Comparison of ENCODE assay signal across 8 mouse cellular contexts in genomic region chr12:73952879-73953278, GRCm38 (mm10). TPM values are rescaled to one million over a fixed set of nuclear protein-coding genes. Genes with fewer than 3 reads are reported as not detected.
A peak's percentile ranks its signal among the peaks of the same experiment; 100 is the strongest.
DNase-seq lines count a peak whose midpoint lies in the region; ATAC-seq and TF ChIP-seq lines count a peak whose summit lies in the region.

No protein-coding gene starts in this region.

- peaks cover 8% of the 10 kb centered on the region; the same call in 1 of the 2 replicates for H3K4me1 ChIP-seq in brown adipose tissue, adult 24 weeks (ENCODE audit: control insufficient read depth, insufficient read depth, insufficient read length, low read length)
- H3K4me1 ChIP-seq in forebrain, embryonic 16.5 days (replicated peaks; ENCODE audit: control insufficient read depth, insufficient read depth, low read length): peaks cover 14% of the 10 kb centered on the region
- peaks cover 12% of the 10 kb centered on the region; the same call in 1 of the 2 replicates for H3K4me1 ChIP-seq in intestine, embryonic 15.5 days (replicated peaks)
- H3K4me1 ChIP-seq in lung, embryonic 14.5 days (ENCODE audit: insufficient read depth): no peaks in the 10 kb centered on the region
- peaks cover 11% of the 10 kb centered on the region for H3K4me1 ChIP-seq in olfactory bulb, adult 2 months (ENCODE audit: control insufficient read depth, insufficient read depth, low read length)

- intact Hi-C loops in heart, postnatal 25 days (cut with DNase I): no loop called here

- H3K36me3 ChIP-seq in forebrain, embryonic 16.5 days (ENCODE audit: control insufficient read depth, insufficient read depth): no peaks in the 10 kb centered on the region
- no peaks in the 10 kb centered on the region for H3K36me3 ChIP-seq in intestine, embryonic 15.5 days
- H3K36me3 ChIP-seq in lung, embryonic 14.5 days (ENCODE audit: insufficient read depth): peaks cover under 1% of the 10 kb centered on the region; the same call in 1 of the 2 replicates

- no peak overlapping the region for H3K27ac ChIP-seq in brown adipose tissue, adult 24 weeks (replicated peaks; ENCODE audit: low read depth, low read length)
- H3K27ac ChIP-seq in forebrain, embryonic 16.5 days (ENCODE audit: low read length): no peak overlapping the region
- no peak overlapping the region for H3K27ac ChIP-seq in intestine, embryonic 15.5 days
- H3K27ac ChIP-seq in lung, embryonic 14.5 days (ENCODE audit: low read depth): no peak overlapping the region
- no peak overlapping the region for H3K27ac ChIP-seq in olfactory bulb, adult 2 months (ENCODE audit: insufficient read depth, low read depth, low read length)

- no peak for TF ChIP-seq CTCF in lung, embryonic 14.5 days (IDR thresholded peaks at IDR 0.05; ENCODE audit: low read depth)
- TF ChIP-seq CTCF in olfactory bulb, adult 2 months (IDR thresholded peaks at IDR 0.05; ENCODE audit: insufficient read depth, low read depth, low read length): no peak

- DNase-seq in heart, adult 11 months: peak; percentile 92
- DNase-seq in heart, postnatal 25 days (ENCODE audit: low spot score): no peak
- DNase-seq in lung, embryonic 14.5 days: peak; percentile 77

- peak; percentile 57 for ATAC-seq in forebrain, embryonic 16.5 days
- peak; percentile 42 for ATAC-seq in intestine, embryonic 15.5 days
- peak; percentile 72 for ATAC-seq in lung, embryonic 14.5 days (ENCODE audit: insufficient read depth)
- no peak for ATAC-seq in monocyte, adult 5-6 weeks (replicated peaks; ENCODE audit: insufficient number of reproducible peaks, low FRiP score, low TSS enrichment, poor library complexity, severe bottlenecking)

- H3K4me2 ChIP-seq in forebrain, embryonic 16.5 days (ENCODE audit: low read length): peak overlapping the region; percentile 61
- H3K4me2 ChIP-seq in intestine, embryonic 15.5 days (replicated peaks): peak overlapping the region; percentile 55
- peak overlapping the region; percentile 62 for H3K4me2 ChIP-seq in lung, embryonic 14.5 days

- no peaks in the 10 kb centered on the region for H3K9me3 ChIP-seq in forebrain, embryonic 16.5 days (ENCODE audit: control insufficient read depth, low read length)
- no peaks in the 10 kb centered on the region for H3K9me3 ChIP-seq in intestine, embryonic 15.5 days
- H3K9me3 ChIP-seq in lung, embryonic 14.5 days (ENCODE audit: low read depth, low read length): no peaks in the 10 kb centered on the region

- H3K4me3 ChIP-seq in brown adipose tissue, adult 24 weeks (ENCODE audit: insufficient read depth, low read depth, low read length): peak overlapping the region; percentile 50
- H3K4me3 ChIP-seq in forebrain, embryonic 16.5 days (replicated peaks; ENCODE audit: low read length): peak overlapping the region; percentile 41
- H3K4me3 ChIP-seq in intestine, embryonic 15.5 days (replicated peaks): peak overlapping the region; percentile 30
- peak overlapping the region; percentile 31 for H3K4me3 ChIP-seq in lung, embryonic 14.5 days (ENCODE audit: low read depth, low read length)
- peak overlapping the region; percentile 25 for H3K4me3 ChIP-seq in olfactory bulb, adult 2 months (ENCODE audit: insufficient read depth, low read depth, low read length)

- no peaks in the 10 kb centered on the region for H3K27me3 ChIP-seq in forebrain, embryonic 16.5 days (replicated peaks; ENCODE audit: control insufficient read depth, insufficient read depth, low read length)
- H3K27me3 ChIP-seq in intestine, embryonic 15.5 days (replicated peaks): no peaks in the 10 kb centered on the region
- no peaks in the 10 kb centered on the region for H3K27me3 ChIP-seq in lung, embryonic 14.5 days (ENCODE audit: insufficient read depth, low read length)

- WGBS in forebrain, embryonic 16.5 days: 7% methylated on average over 15 of the region's 15 CpGs
- 3% methylated on average over 15 of the region's 15 CpGs for WGBS in intestine, embryonic 15.5 days
- 11% methylated on average over 15 of the region's 15 CpGs for WGBS in lung, embryonic 14.5 days
- 3% methylated on average over 15 of the region's 15 CpGs for WGBS in olfactory bulb, adult 2 months

- H3K9ac ChIP-seq in forebrain, embryonic 16.5 days (replicated peaks; ENCODE audit: low read depth, low read length): peak overlapping the region; percentile 48
- peak overlapping the region; percentile 34; the same call in 1 of the 2 replicates for H3K9ac ChIP-seq in intestine, embryonic 15.5 days
- H3K9ac ChIP-seq in lung, embryonic 14.5 days: peak overlapping the region; percentile 40

- TF ChIP-seq POLR2A in olfactory bulb, adult 2 months (IDR thresholded peaks at IDR 0.05; ENCODE audit: insufficient read depth, low read depth, low read length): no peak

RNA-seq across cellular contexts. Expression of gene Snapc1, which starts 11.4 kb away (rescaled TPM):
- total RNA-seq in heart, postnatal 25 days (2021): 10 to 100 TPM in 1 of 2 experiments, 1 to 10 TPM in 1; 9.9 to 11.4 TPM
- 7.6 and 11.3 TPM in 2 replicates for polyA plus RNA-seq in brown adipose tissue, adult 24 weeks (2012; ENCODE audit: insufficient read depth, insufficient read length, missing spikeins)
- 42.4 and 43.9 TPM in 2 replicates for polyA plus RNA-seq in forebrain, embryonic 16.5 days (2015; fragmentation: Nextera tagmentation; extraction: Ambion mirVana)
- 15.5 and 16.8 TPM in 2 replicates for polyA plus RNA-seq in intestine, embryonic 15.5 days (2015; fragmentation: Nextera tagmentation; extraction: Ambion mirVana)
- 18.6 and 23.2 TPM in 2 replicates for polyA plus RNA-seq in lung, embryonic 14.5 days (2014; fragmentation: Nextera tagmentation; extraction: Ambion mirVana)
- polyA plus RNA-seq in olfactory bulb, adult 2 months (2012; ENCODE audit: insufficient read depth, insufficient read length, low replicate concordance, missing spikeins): 167 TPM in 1 of 2 replicates, not detected in the other
- total RNA-seq in monocyte, adult 5-6 weeks (2017): 22.8 to 30.2 TPM (median 29.5 TPM) in 3 replicates

RNA-seq across cellular contexts. Expression of gene Gm49321, which starts 15.4 kb away (rescaled TPM):
- 1 to 10 TPM; 6.7 to 7.2 TPM for total RNA-seq in heart, postnatal 25 days (2021)
- polyA plus RNA-seq in brown adipose tissue, adult 24 weeks (2012; ENCODE audit: insufficient read depth, insufficient read length, missing spikeins): 4.1 TPM in 1 of 2 replicates, not detected in the other
- 24.9 and 25.9 TPM in 2 replicates for polyA plus RNA-seq in forebrain, embryonic 16.5 days (2015; fragmentation: Nextera tagmentation; extraction: Ambion mirVana)
- polyA plus RNA-seq in intestine, embryonic 15.5 days (2015; fragmentation: Nextera tagmentation; extraction: Ambion mirVana): 10.2 and 11.2 TPM in 2 replicates
- 6.2 and 10.7 TPM in 2 replicates for polyA plus RNA-seq in lung, embryonic 14.5 days (2014; fragmentation: Nextera tagmentation; extraction: Ambion mirVana)
- not detected in 2 replicates for polyA plus RNA-seq in olfactory bulb, adult 2 months (2012; ENCODE audit: insufficient read depth, insufficient read length, low replicate concordance, missing spikeins)
- total RNA-seq in monocyte, adult 5-6 weeks (2017): not detected in 3 replicates

RNA-seq across cellular contexts. Expression of gene Syt16, which starts 44.6 kb away (rescaled TPM):
- total RNA-seq in heart, postnatal 25 days (2021): not detected
- not detected in 2 replicates for polyA plus RNA-seq in brown adipose tissue, adult 24 weeks (2012; ENCODE audit: insufficient read depth, insufficient read length, missing spikeins)
- polyA plus RNA-seq in forebrain, embryonic 16.5 days (2015; fragmentation: Nextera tagmentation; extraction: Ambion mirVana): 80.6 and 81.0 TPM in 2 replicates
- 1.1 and 1.3 TPM in 2 replicates for polyA plus RNA-seq in intestine, embryonic 15.5 days (2015; fragmentation: Nextera tagmentation; extraction: Ambion mirVana)
- polyA plus RNA-seq in lung, embryonic 14.5 days (2014; fragmentation: Nextera tagmentation; extraction: Ambion mirVana): 0.42 and 1.6 TPM in 2 replicates
- not detected in 2 replicates for polyA plus RNA-seq in olfactory bulb, adult 2 months (2012; ENCODE audit: insufficient read depth, insufficient read length, low replicate concordance, missing spikeins)
- not detected in 3 replicates for total RNA-seq in monocyte, adult 5-6 weeks (2017)

RNA-seq across cellular contexts. Expression of gene Hif1a, which starts 51.7 kb away (rescaled TPM):
- total RNA-seq in heart, postnatal 25 days (2021): 10 to 100 TPM; 49.5 to 56.0 TPM
- polyA plus RNA-seq in brown adipose tissue, adult 24 weeks (2012; ENCODE audit: insufficient read depth, insufficient read length, missing spikeins): 27.5 and 35.0 TPM in 2 replicates
- 74.5 and 89.2 TPM in 2 replicates for polyA plus RNA-seq in forebrain, embryonic 16.5 days (2015; fragmentation: Nextera tagmentation; extraction: Ambion mirVana)
- 56.2 and 68.8 TPM in 2 replicates for polyA plus RNA-seq in intestine, embryonic 15.5 days (2015; fragmentation: Nextera tagmentation; extraction: Ambion mirVana)
- 112 TPM in 2 replicates for polyA plus RNA-seq in lung, embryonic 14.5 days (2014; fragmentation: Nextera tagmentation; extraction: Ambion mirVana)
- 139 TPM in 1 of 2 replicates, not detected in the other for polyA plus RNA-seq in olfactory bulb, adult 2 months (2012; ENCODE audit: insufficient read depth, insufficient read length, low replicate concordance, missing spikeins)
- total RNA-seq in monocyte, adult 5-6 weeks (2017): 87.0 to 108 TPM (median 106 TPM) in 3 replicates

Comparison
In these comparisons a context has a peak if more than half of its experiments do, and no peak if none do; other contexts are left out.
1. RNA of gene Syt16, which starts 44.6 kb away (polyA plus RNA-seq): 80.6 to 81.0 TPM in forebrain, embryonic 16.5 days; 0.42 to 1.6 TPM in lung, embryonic 14.5 days, 1.1 to 1.3 TPM in intestine, embryonic 15.5 days, not detected in brown adipose tissue, adult 24 weeks and not detected in olfactory bulb, adult 2 months; every median in the first group is over 10 times any median in the second.
2. Peak in every context shown above with its lines, with median percentiles within 50 percentile points of each other: H3K4me3 ChIP-seq, H3K4me2 ChIP-seq and H3K9ac ChIP-seq.